Comparison of ENCODE assay signal across 11 mouse cellular contexts in the genomic region with DNA sequence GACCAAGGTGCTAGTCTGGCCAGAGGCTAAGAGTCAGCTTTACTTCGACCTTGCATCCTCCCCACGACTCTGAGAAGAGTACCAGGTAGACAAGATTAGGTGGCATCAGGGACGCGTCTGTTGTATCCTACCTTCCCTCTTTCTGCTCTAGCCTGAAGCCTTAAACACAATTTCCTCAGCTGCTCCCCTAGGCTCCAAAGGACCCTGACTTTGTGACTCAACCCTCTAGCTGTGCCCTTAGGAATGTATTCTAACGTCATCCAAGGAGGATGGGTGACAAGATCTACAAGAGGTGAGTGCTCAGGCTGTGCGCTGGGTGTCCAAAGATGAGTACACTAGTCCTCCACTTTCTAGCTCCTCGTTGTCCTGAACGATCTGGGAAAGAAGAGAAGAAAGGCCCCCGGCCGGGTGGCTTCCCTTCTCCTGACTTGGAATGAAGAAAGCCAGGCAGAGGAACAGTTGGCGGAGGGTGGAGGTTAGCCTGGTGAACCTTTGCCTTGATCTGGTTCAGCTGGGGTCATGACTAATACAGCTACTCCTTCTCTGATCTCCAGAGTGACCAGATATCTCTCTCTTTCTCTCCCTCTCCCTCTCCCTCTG. TPM values are rescaled to one million over a fixed set of nuclear protein-coding genes. Genes with fewer than 3 reads are reported as not detected.
DNase-seq lines count a peak whose midpoint lies in the region; ATAC-seq lines count a peak whose summit lies in the region.
"Had no signal": no experiment of that assay in that cellular context is flagged by ENCODE, and none has a peak within 500 bp of the region (broad histone marks: within the 10 kb centered on the region; RNA-seq: fewer than 3 reads in every experiment).

No protein-coding gene starts in this region.

- H3K9me3 ChIP-seq in heart, embryonic 16.5 days (replicated peaks; ENCODE audit: control insufficient read depth, low read length), result no peaks in the 10 kb centered on the region
- no peaks in the 10 kb centered on the region for H3K9me3 ChIP-seq in forebrain, embryonic 16.5 days (ENCODE audit: control insufficient read depth, low read length)
- no peaks in the 10 kb centered on the region for H3K9me3 ChIP-seq in liver, embryonic 16.5 days (replicated peaks; ENCODE audit: control insufficient read depth, low read length)

- peak overlapping the region; percentile 81 for H3K4me2 ChIP-seq in heart, embryonic 16.5 days (ENCODE audit: low read depth, low read length)
- peak overlapping the region; percentile 74 for H3K4me2 ChIP-seq in forebrain, embryonic 16.5 days (ENCODE audit: low read length)
- H3K4me2 ChIP-seq in liver, embryonic 16.5 days (ENCODE audit: low read depth, low read length), result peak overlapping the region; percentile 63; the same call in 1 of the 2 replicates

- H3K36me3 ChIP-seq in heart, embryonic 16.5 days (ENCODE audit: control insufficient read depth, insufficient read depth), result no peaks in the 10 kb centered on the region
- H3K36me3 ChIP-seq in forebrain, embryonic 16.5 days (ENCODE audit: control insufficient read depth, insufficient read depth), result no peaks in the 10 kb centered on the region
- H3K36me3 ChIP-seq in liver, embryonic 16.5 days (ENCODE audit: control insufficient read depth, insufficient read depth), result no peaks in the 10 kb centered on the region

- 61% methylated on average over 11 of the region's 11 CpGs for WGBS in heart, embryonic 16.5 days
- WGBS in forebrain, embryonic 16.5 days, result 63% methylated on average over 11 of the region's 11 CpGs
- 66% methylated on average over 11 of the region's 11 CpGs for WGBS in liver, embryonic 16.5 days (ENCODE audit: insufficient replicate concordance)

- no peaks in the 10 kb centered on the region for H3K27me3 ChIP-seq in heart, embryonic 16.5 days (ENCODE audit: control insufficient read depth, insufficient read depth, low read length)
- H3K27me3 ChIP-seq in forebrain, embryonic 16.5 days (replicated peaks; ENCODE audit: control insufficient read depth, insufficient read depth, low read length), result 0 out of 2 replicates have a peak, but pooled peaks cover 2% of the 10 kb centered on the region
- no peaks in the 10 kb centered on the region for H3K27me3 ChIP-seq in liver, embryonic 16.5 days (ENCODE audit: control insufficient read depth, insufficient read depth, low read depth, low read length)

- DNase-seq in heart, adult 8-10 months (ENCODE audit: low spot score), result no peak
- peak; percentile 38 for DNase-seq in adrenal gland, adult 8-10 months
- DNase-seq in right cerebral cortex, postnatal 4 days, result no peak
- no peak for DNase-seq in layer of hippocampus, postnatal 36 days
- no peak for DNase-seq in thymus, postnatal 10 days (ENCODE audit: low spot score in 2 of 2)

- H3K4me3 ChIP-seq in heart, embryonic 16.5 days (ENCODE audit: low read length), result peak overlapping the region; percentile 67; the same call in 1 of the 2 replicates
- no peak overlapping the region for H3K4me3 ChIP-seq in forebrain, embryonic 16.5 days (replicated peaks; ENCODE audit: low read length)
- H3K4me3 ChIP-seq in liver, embryonic 16.5 days (ENCODE audit: low read depth, low read length), result no peak overlapping the region

- no peak for ATAC-seq in heart, embryonic 16.5 days (replicated peaks; ENCODE audit: extremely low read depth, insufficient read depth, low FRiP score)
- ATAC-seq in forebrain, embryonic 16.5 days, result no peak
- ATAC-seq in liver, embryonic 16.5 days (ENCODE audit: low read depth), result no peak

- H3K4me1 ChIP-seq in heart, embryonic 16.5 days (ENCODE audit: control insufficient read depth, insufficient read depth, low read length), result peaks cover 6% of the 10 kb centered on the region
- H3K4me1 ChIP-seq in forebrain, embryonic 16.5 days (replicated peaks; ENCODE audit: control insufficient read depth, insufficient read depth, low read length), result peaks cover 11% of the 10 kb centered on the region; the same call in 1 of the 2 replicates
- H3K4me1 ChIP-seq in liver, embryonic 16.5 days (ENCODE audit: control insufficient read depth, low read depth, low read length), result peaks cover 5% of the 10 kb centered on the region; the same call in 1 of the 2 replicates

- no peak overlapping the region; the same call in 1 of the 2 replicates for H3K9ac ChIP-seq in heart, embryonic 16.5 days (ENCODE audit: low read length)
- no peak overlapping the region for H3K9ac ChIP-seq in forebrain, embryonic 16.5 days (replicated peaks; ENCODE audit: low read depth, low read length)
- no peak overlapping the region for H3K9ac ChIP-seq in liver, embryonic 16.5 days (ENCODE audit: low read depth, low read length)

- H3K27ac ChIP-seq in heart, embryonic 16.5 days (ENCODE audit: low read length), result peak overlapping the region; percentile 40
- H3K27ac ChIP-seq in forebrain, embryonic 16.5 days (ENCODE audit: low read length), result no peak overlapping the region
- no peak overlapping the region for H3K27ac ChIP-seq in liver, embryonic 16.5 days (ENCODE audit: low read length)

RNA-seq across cellular contexts. Expression of gene Acsf2, which starts 0.8 kb away (rescaled TPM):
- 2.7 and 3.9 TPM in 2 replicates for polyA plus RNA-seq in heart, embryonic 16.5 days (2015; fragmentation: Nextera tagmentation; extraction: Ambion mirVana)
- total RNA-seq in heart, adult 8-10 months (2022), result 10 to 100 TPM; 25.6 to 34.8 (median 30.1) TPM
- total RNA-seq in adrenal gland, adult 8-10 months (2022), result 100 to 1,000 TPM; 191 to 242 (median 213) TPM
- polyA plus RNA-seq in forebrain, embryonic 16.5 days (2015; fragmentation: Nextera tagmentation; extraction: Ambion mirVana), result 0.98 and 1.2 TPM in 2 replicates
- 1.4 and 1.5 TPM in 2 replicates for polyA plus RNA-seq in liver, embryonic 16.5 days (2015; fragmentation: Nextera tagmentation; extraction: Ambion mirVana)
- 10 to 100 TPM; 15.1 to 17.1 TPM for total RNA-seq in layer of hippocampus, postnatal 36 days (2021)

RNA-seq across cellular contexts. Expression of gene Lrrc59, which starts 27.1 kb away (rescaled TPM):
- 120 and 123 TPM in 2 replicates for polyA plus RNA-seq in heart, embryonic 16.5 days (2015; fragmentation: Nextera tagmentation; extraction: Ambion mirVana)
- total RNA-seq in heart, adult 8-10 months (2022), result 10 to 100 TPM; 25.5 to 31.1 (median 28.2) TPM
- 100 to 1,000 TPM in 2 of 4 experiments, 10 to 100 TPM in 2; 91.8 to 129 (median 106) TPM for total RNA-seq in adrenal gland, adult 8-10 months (2022)
- polyA plus RNA-seq in forebrain, embryonic 16.5 days (2015; fragmentation: Nextera tagmentation; extraction: Ambion mirVana), result 162 and 166 TPM in 2 replicates
- 78.4 and 82.0 TPM in 2 replicates for polyA plus RNA-seq in liver, embryonic 16.5 days (2015; fragmentation: Nextera tagmentation; extraction: Ambion mirVana)
- total RNA-seq in layer of hippocampus, postnatal 36 days (2021), result 10 to 100 TPM; 78.7 to 81.1 TPM

RNA-seq across cellular contexts. Expression of gene Chad, which starts 37.6 kb away (rescaled TPM):
- 2.0 and 2.1 TPM in 2 replicates for polyA plus RNA-seq in heart, embryonic 16.5 days (2015; fragmentation: Nextera tagmentation; extraction: Ambion mirVana)
- 1 to 10 TPM in 2 of 4 experiments, under 1 TPM in 2; 0.43 to 2.4 (median 0.86) TPM for total RNA-seq in heart, adult 8-10 months (2022)
- total RNA-seq in adrenal gland, adult 8-10 months (2022), result under 1 TPM in 1 of 4 experiments, not detected in 3; 0.21 TPM
- polyA plus RNA-seq in forebrain, embryonic 16.5 days (2015; fragmentation: Nextera tagmentation; extraction: Ambion mirVana), result 0.24 and 0.52 TPM in 2 replicates
- 0.05 and 0.08 TPM in 2 replicates for polyA plus RNA-seq in liver, embryonic 16.5 days (2015; fragmentation: Nextera tagmentation; extraction: Ambion mirVana)
- under 1 TPM; 0.27 to 0.53 TPM for total RNA-seq in layer of hippocampus, postnatal 36 days (2021)
- total RNA-seq: common myeloid progenitor, adult 5-6 weeks; ES-E14 had no signal

RNA-seq across cellular contexts. Expression of gene Mrpl27, which starts 51.1 kb away (rescaled TPM):
- polyA plus RNA-seq in heart, embryonic 16.5 days (2015; fragmentation: Nextera tagmentation; extraction: Ambion mirVana), result 123 and 134 TPM in 2 replicates
- total RNA-seq in heart, adult 8-10 months (2022), result 10 to 100 TPM; 59.3 to 66.6 (median 63.0) TPM
- total RNA-seq in adrenal gland, adult 8-10 months (2022), result 10 to 100 TPM; 71.9 to 79.9 (median 77.6) TPM
- 103 and 114 TPM in 2 replicates for polyA plus RNA-seq in forebrain, embryonic 16.5 days (2015; fragmentation: Nextera tagmentation; extraction: Ambion mirVana)
- polyA plus RNA-seq in liver, embryonic 16.5 days (2015; fragmentation: Nextera tagmentation; extraction: Ambion mirVana), result 55.7 and 56.6 TPM in 2 replicates
- total RNA-seq in layer of hippocampus, postnatal 36 days (2021), result 10 to 100 TPM; 67.1 to 68.9 TPM

RNA-seq across cellular contexts. Expression of gene Eme1, which starts 51.3 kb away (rescaled TPM):
- polyA plus RNA-seq in heart, embryonic 16.5 days (2015; fragmentation: Nextera tagmentation; extraction: Ambion mirVana), result 9.9 and 11.3 TPM in 2 replicates
- total RNA-seq in heart, adult 8-10 months (2022), result under 1 TPM in 1 of 4 experiments, not detected in 3; 0.44 TPM
- total RNA-seq in adrenal gland, adult 8-10 months (2022), result 1 to 10 TPM in 1 of 4 experiments, under 1 TPM in 2, not detected in 1; 0.42 to 1.2 (median 0.62) TPM
- polyA plus RNA-seq in forebrain, embryonic 16.5 days (2015; fragmentation: Nextera tagmentation; extraction: Ambion mirVana), result 8.2 and 8.9 TPM in 2 replicates
- 10.4 and 11.6 TPM in 2 replicates for polyA plus RNA-seq in liver, embryonic 16.5 days (2015; fragmentation: Nextera tagmentation; extraction: Ambion mirVana)
- not detected for total RNA-seq in layer of hippocampus, postnatal 36 days (2021)
- total RNA-seq: left cerebral cortex, adult 2 months had no signal

Comparison
In these comparisons a context has a peak if more than half of its experiments do, and no peak if none do; other contexts are left out.
1. RNA of gene Acsf2, which starts 0.8 kb away (total RNA-seq): 191 to 242 TPM in adrenal gland, adult 8-10 months; 25.6 to 34.8 TPM in heart, adult 8-10 months and 15.1 to 17.1 TPM in layer of hippocampus, postnatal 36 days; every median in the first group is over 4 times any median in the second.
2. Peak in every context shown above with its lines, with median percentiles within 50 percentile points of each other: H3K4me2 ChIP-seq.